Mouse (Mus musculus) heart, embryonic 10.5 days (tissue): ENCODE measurements around the gene Zfp64. TPM values are rescaled to one million over a fixed set of nuclear protein-coding genes. Genes with fewer than 3 reads are reported as not detected.

Experiments
- DNase-seq: peaks from one replicate; pipeline ENCODE4 v3.0.0-alpha.2; 2017; ENCODE audit warnings: low spot score
- H3K27ac ChIP-seq: fragments of 300-500 bp; sonication (generic); 2 replicates; pipeline ENCODE4 v1.5.1; 2016; ENCODE audit warnings: mild to moderate bottlenecking
- H3K27me3 ChIP-seq: fragments of 300-500 bp; sonication (generic); 2 replicates; pipeline ENCODE4 v1.6.1; 2016; ENCODE audit warnings: mild to moderate bottlenecking; ENCODE audit not compliant: poor library complexity, insufficient read depth, severe bottlenecking
- H3K36me3 ChIP-seq: fragments of 300-500 bp; sonication (generic); 2 replicates; pipeline ENCODE4 v1.6.1; 2016; ENCODE audit warnings: mild to moderate bottlenecking, moderate library complexity
- H3K4me1 ChIP-seq: fragments of 300-500 bp; sonication (generic); 2 replicates; pipeline ENCODE4 v1.6.1; 2016; ENCODE audit warnings: mild to moderate bottlenecking
- H3K4me3 ChIP-seq: fragments of 300-500 bp; sonication (generic); 2 replicates; pipeline ENCODE4 v1.5.1; 2016; ENCODE audit warnings: mild to moderate bottlenecking, moderate library complexity
- H3K9me3 ChIP-seq: fragments of 300-500 bp; sonication (generic); 2 replicates; pipeline ENCODE4 v1.6.1; 2016; ENCODE audit warnings: mild to moderate bottlenecking, moderate library complexity
- WGBS: fragments of 180-500 bp; shearing (Covaris S2); methylation state at CpG from one replicate; pipeline ENCODE4 v1.1.7; 2016; 5-methylcytosine and 5-hydroxymethylcytosine counted together
- polyA plus RNA-seq: library from polyadenylated mRNA; unstranded; fragments of >200 nt; fragmentation: Nextera tagmentation; extraction: Ambion mirVana; gene quantifications from 2 replicates; pipeline ENCODE4 v1.2.1, GENCODE M21; 2016

Zfp64 gene
- polyA plus RNA-seq, 1 experiment from 2014 or later: 30.7 TPM

GRCm38 (mm10) chr2:168968136-168968925 is 12.9 kb upstream of the Zfp64 start:
- DNase-seq: no peak
- Histone ChIP-seq H3K27ac (no peak overlapping the region), H3K4me1 (0 out of 2 replicates have a peak, but pooled peaks cover 2% of the 10 kb centered on the region), H3K27me3 (no peaks in the 10 kb centered on the region), H3K4me3 (no peak overlapping the region), H3K36me3 (no peaks in the 10 kb centered on the region), H3K9me3 (no peaks in the 10 kb centered on the region)
- WGBS: 75% methylated on average over 12 of the region's 12 CpGs

DNA sequence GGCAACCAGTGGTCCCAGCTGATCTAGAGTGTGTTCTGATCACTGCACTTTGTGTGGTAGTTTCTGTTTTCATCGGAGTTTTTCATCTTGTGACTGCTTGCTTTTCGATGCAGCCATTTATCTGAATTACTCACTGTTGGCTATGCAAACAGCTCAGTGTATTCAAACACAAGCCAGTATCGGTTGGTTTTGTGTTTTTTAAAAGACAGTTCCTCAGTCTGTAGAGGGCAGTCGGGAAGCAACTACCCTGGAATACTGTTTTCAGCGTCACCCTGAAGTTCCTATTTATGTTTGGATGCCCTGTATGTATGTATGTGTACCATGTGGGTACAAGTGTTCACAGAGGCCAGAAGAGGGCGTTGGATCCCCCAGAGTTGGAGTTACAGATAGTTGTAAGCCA is 11.1 kb upstream of the Zfp64 start:
- H3K9me3 ChIP-seq: no peaks in the 10 kb centered on the region
- DNase-seq: no peak

DNA sequence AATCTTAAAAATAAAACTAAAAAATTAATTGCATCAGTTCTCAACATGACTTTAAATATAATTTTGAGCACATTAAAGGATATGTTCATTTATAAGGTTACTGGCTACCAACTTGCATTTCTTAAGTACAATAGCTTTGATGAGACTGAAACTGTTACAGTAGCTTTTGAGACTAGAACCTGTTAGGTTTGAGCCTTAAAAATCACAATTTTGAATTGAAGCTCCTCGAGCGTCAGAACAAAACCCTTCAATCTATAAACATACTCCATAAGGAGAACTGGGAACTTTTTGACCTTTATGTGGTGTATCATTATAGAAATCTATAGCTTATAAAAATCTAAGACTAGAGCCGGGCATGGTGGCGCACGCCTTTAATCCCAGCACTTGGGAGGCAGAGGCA is 9.5 kb upstream of the Zfp64 start:
- no peaks in the 10 kb centered on the region for H3K4me1 ChIP-seq
- no peaks in the 10 kb centered on the region for H3K9me3 ChIP-seq
- WGBS: 87% methylated on average over 5 of the region's 5 CpGs
- H3K27me3 ChIP-seq: no peaks in the 10 kb centered on the region
- H3K36me3 ChIP-seq: no peaks in the 10 kb centered on the region
- no peak for DNase-seq
- H3K27ac ChIP-seq: no peak overlapping the region
- no peak overlapping the region for H3K4me3 ChIP-seq

More for the DNA sequence above, 11.1 kb upstream of the Zfp64 start:
- no peaks in the 10 kb centered on the region for H3K36me3 ChIP-seq
- no peak overlapping the region for H3K4me3 ChIP-seq
- no peak overlapping the region for H3K27ac ChIP-seq
- 76% methylated on average over 6 of the region's 6 CpGs for WGBS
- 0 out of 2 replicates have a peak, but pooled peaks cover 2% of the 10 kb centered on the region for H3K4me1 ChIP-seq
- H3K27me3 ChIP-seq: no peaks in the 10 kb centered on the region

DNA sequence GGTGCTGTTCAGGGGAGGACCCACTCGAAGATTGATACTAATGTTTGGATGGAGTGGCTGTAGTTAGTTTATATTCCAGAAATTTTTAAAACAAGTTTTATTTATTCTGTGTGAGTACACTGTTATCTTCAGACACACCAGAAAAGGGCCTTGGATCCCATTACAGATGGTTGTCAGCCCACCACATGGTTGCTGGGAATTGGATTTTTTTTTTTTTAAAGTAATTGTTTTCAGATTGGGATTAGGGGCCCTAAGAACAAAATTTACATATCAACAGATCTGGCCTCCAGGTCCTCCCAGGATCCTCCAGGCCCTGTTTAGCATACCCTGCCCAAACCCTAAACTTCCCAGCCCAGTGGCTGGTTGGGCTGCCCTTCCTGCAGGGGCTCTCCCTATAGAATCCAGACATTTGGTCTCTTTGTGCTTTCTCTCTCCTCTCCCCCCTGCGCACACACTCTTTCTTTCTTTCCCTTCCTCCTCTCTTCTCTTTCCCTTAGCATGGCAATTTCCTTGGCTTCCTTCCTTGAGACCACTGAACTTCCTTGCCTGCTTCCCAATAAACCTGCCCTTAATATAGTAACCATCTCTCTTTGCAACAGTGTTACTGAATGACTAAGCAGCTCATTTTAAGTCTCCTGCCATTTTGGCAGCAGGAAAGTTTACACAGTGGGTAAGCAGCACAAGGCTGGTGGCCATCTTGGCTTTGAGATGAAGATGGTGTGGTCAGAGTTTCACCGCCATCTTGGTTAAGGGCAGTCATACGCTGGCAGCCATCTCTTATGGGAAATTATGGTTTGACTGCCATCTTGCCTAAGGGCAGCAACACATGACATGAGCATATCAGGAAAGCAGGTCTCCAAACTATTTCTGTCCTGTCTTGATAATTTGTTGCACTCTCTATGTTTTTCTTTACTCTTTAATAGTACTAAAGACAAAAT is 6.6 kb upstream of the Zfp64 start:
- H3K36me3 ChIP-seq: no peaks in the 10 kb centered on the region
- 83% methylated on average over 4 of the region's 4 CpGs for WGBS
- no peak overlapping the region for H3K27ac ChIP-seq
- peaks cover 6% of the 10 kb centered on the region; the same call in 1 of the 2 replicates for H3K27me3 ChIP-seq
- no peaks in the 10 kb centered on the region for H3K4me1 ChIP-seq
- H3K4me3 ChIP-seq: no peak overlapping the region
- DNase-seq: no peak
- H3K9me3 ChIP-seq: no peaks in the 10 kb centered on the region

- H3K4me3 ChIP-seq: no peak overlapping the region
- peaks cover 4% of the 10 kb centered on the region for H3K4me1 ChIP-seq
- H3K36me3 ChIP-seq: no peaks in the 10 kb centered on the region
- no peaks in the 10 kb centered on the region for H3K9me3 ChIP-seq
- H3K27me3 ChIP-seq: peaks cover 6% of the 10 kb centered on the region; the same call in 1 of the 2 replicates
- WGBS: 91% methylated on average over 3 of the region's 3 CpGs
- no peak overlapping the region for H3K27ac ChIP-seq
- DNase-seq: no peak
Measured at GRCm38 (mm10) chr2:168960814-168961213, 5.4 kb upstream of the Zfp64 start.

DNA sequence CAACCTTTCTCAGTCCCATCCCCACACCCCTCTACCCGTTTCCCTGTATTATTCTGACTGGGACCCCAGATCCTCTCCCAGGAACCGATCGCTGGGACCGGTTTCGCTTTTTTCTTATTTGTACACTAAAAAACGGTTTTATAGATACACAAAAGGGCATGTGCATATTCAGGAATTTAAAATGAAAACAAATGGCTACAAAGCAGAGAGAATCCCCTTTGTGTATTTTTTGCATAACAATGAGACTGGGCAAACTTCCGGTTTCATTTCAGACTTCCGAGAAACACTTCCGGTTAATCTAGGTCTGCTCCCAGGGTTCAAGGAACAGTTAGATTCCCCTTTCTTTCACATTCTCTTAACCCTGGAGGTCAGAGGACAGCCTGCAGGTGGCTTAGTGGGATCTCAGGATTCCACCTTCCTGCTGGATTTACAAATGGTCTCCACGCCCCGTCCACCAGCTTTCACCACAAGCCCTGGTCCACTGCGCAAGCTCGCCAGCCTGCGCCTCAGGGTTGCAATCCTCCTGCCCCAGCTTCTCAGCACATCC is 4.0 kb upstream of the Zfp64 start:
- 83% methylated on average over 14 of the region's 14 CpGs for WGBS
- Histone ChIP-seq H3K27ac (no peak overlapping the region), H3K27me3 (peaks cover 6% of the 10 kb centered on the region; the same call in 1 of the 2 replicates), H3K9me3 (no peaks in the 10 kb centered on the region), H3K4me1 (peaks cover 13% of the 10 kb centered on the region), H3K36me3 (no peaks in the 10 kb centered on the region), H3K4me3 (no peak overlapping the region)
- DNase-seq: no peak

- H3K27me3 ChIP-seq: peaks cover 6% of the 10 kb centered on the region; the same call in 1 of the 2 replicates
- peaks cover 23% of the 10 kb centered on the region for H3K4me1 ChIP-seq
- 41% methylated on average over 10 of the region's 10 CpGs for WGBS
- no peak for DNase-seq
- H3K9me3 ChIP-seq: no peaks in the 10 kb centered on the region
- H3K27ac ChIP-seq: peak overlapping the region; percentile 97
- H3K4me3 ChIP-seq: peak overlapping the region; percentile 80
- H3K36me3 ChIP-seq: peaks cover 18% of the 10 kb centered on the region
Measured at GRCm38 (mm10) chr2:168955850-168956346, 511 bp upstream of the Zfp64 start.

- H3K4me1 ChIP-seq: peaks cover 23% of the 10 kb centered on the region
- H3K27me3 ChIP-seq: peaks cover 6% of the 10 kb centered on the region; the same call in 1 of the 2 replicates
- peaks cover 33% of the 10 kb centered on the region for H3K36me3 ChIP-seq
- peak overlapping the region; percentile 97 for H3K27ac ChIP-seq
- no peak for DNase-seq
- H3K9me3 ChIP-seq: no peaks in the 10 kb centered on the region
- H3K4me3 ChIP-seq: peak overlapping the region; percentile 80
- WGBS: 8% methylated on average over 8 of the region's 8 CpGs
Measured at GRCm38 (mm10) chr2:168954376-168954775, 1.0 kb downstream of the Zfp64 start.

DNA sequence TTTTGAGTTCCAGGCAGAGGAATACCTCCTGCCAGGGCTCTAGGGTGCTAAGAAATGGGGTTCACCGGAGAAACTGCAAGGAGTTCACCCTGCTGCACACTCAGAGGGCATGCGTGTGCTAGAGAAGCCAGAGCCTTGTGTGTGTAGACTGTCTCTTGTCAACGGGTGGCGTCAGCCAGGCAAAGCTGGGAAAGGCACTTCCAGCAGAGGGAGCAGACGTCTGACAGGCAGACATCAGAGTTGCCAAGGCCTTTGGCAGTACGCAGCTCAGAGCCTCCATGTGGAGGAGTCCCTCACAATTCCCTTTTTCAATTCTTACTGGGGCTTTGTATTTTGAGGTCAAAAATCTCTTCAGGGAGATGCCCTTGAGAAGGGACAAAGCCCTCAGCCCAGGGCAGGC is 6.9 kb downstream of the Zfp64 start:
- no peak overlapping the region for H3K27ac ChIP-seq
- no peak for DNase-seq
- H3K4me3 ChIP-seq: no peak overlapping the region
- H3K9me3 ChIP-seq: no peaks in the 10 kb centered on the region
- peaks cover 1% of the 10 kb centered on the region; the same call in 1 of the 2 replicates for H3K4me1 ChIP-seq
- no peaks in the 10 kb centered on the region for H3K27me3 ChIP-seq
- WGBS: 79% methylated on average over 6 of the region's 6 CpGs
- H3K36me3 ChIP-seq: peaks cover 86% of the 10 kb centered on the region

GRCm38 (mm10) chr2:168947663-168948062 is 7.7 kb downstream of the Zfp64 start:
- no peaks in the 10 kb centered on the region for H3K9me3 ChIP-seq
- H3K4me1 ChIP-seq: no peaks in the 10 kb centered on the region
- H3K27me3 ChIP-seq: no peaks in the 10 kb centered on the region
- 79% methylated on average over 1 of the region's 1 CpGs for WGBS
- H3K4me3 ChIP-seq: no peak overlapping the region
- DNase-seq: no peak
- H3K27ac ChIP-seq: no peak overlapping the region
- H3K36me3 ChIP-seq: peaks cover 93% of the 10 kb centered on the region

GRCm38 (mm10) chr2:168944011-168944410 is 11.4 kb downstream of the Zfp64 start:
- peaks cover 86% of the 10 kb centered on the region for H3K36me3 ChIP-seq
- H3K27me3 ChIP-seq: no peaks in the 10 kb centered on the region
- no peak overlapping the region for H3K27ac ChIP-seq
- WGBS: 92% methylated on average over 4 of the region's 4 CpGs
- DNase-seq: no peak
- H3K9me3 ChIP-seq: no peaks in the 10 kb centered on the region
- no peak overlapping the region for H3K4me3 ChIP-seq
- H3K4me1 ChIP-seq: no peaks in the 10 kb centered on the region

DNA sequence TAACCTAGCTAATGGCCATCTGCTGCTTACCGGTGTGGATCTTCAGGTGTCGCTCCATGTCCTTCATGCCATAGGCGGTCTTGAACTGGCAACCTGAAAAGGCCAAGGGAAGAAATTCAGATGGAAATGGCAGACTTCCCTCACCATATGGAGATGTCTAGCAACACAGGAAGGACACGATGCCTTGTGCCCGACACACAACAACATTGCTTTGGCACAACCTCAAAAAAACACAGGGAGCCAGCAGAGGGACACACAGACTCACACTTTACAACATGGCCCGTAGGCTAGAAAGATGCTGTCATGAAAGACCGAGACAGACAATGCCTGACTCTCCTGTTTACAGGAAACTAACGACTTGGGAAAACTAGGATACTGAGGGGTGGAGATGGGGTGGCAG is 15.4 kb downstream of the Zfp64 start:
- peaks cover 85% of the 10 kb centered on the region for H3K36me3 ChIP-seq
- H3K9me3 ChIP-seq: no peaks in the 10 kb centered on the region
- H3K27ac ChIP-seq: no peak overlapping the region
- H3K27me3 ChIP-seq: no peaks in the 10 kb centered on the region
- H3K4me3 ChIP-seq: no peak overlapping the region
- WGBS: 95% methylated on average over 8 of the region's 8 CpGs
- no peak for DNase-seq
- H3K4me1 ChIP-seq: no peaks in the 10 kb centered on the region
